Mouse (Mus musculus) liver, embryonic 14.5 days (tissue): ENCODE measurements at regions not wholly inside any gene's neighbourhood (a gene's known extent, or its start where the extent isn't known, plus 50 kb on each side); places are given as distances from the start of the nearest gene placed in this dataset.

ENCODE experiments used
- ATAC-seq: fragments of 200-750 bp; cut with Nextera tagmentation; 2 replicates; pipeline ENCODE4 v1.8.0; 2017; ENCODE audit warnings: moderate number of reproducible peaks, mild to moderate bottlenecking, moderate library complexity; ENCODE audit not compliant: insufficient read depth
- DNase-seq, 3 experiments: peaks; one replicate each; pipeline ENCODE4 v3.0.0-alpha.2; 2012 to 2013; ENCODE audit warnings: low read depth in 3 of 3, low spot score in 3 of 3
- H3K27ac ChIP-seq: fragments of 300-500 bp; sonication (generic); 2 replicates; pipeline ENCODE4 v1.5.1; 2014; ENCODE audit warnings: moderate library complexity, mild to moderate bottlenecking, control low read depth, inconsistent platforms
- H3K27me3 ChIP-seq: fragments of 300-500 bp; sonication (generic); 2 replicates; pipeline ENCODE4 v1.6.1; 2014; ENCODE audit warnings: mild to moderate bottlenecking, low read length, moderate library complexity; ENCODE audit not compliant: control insufficient read depth, insufficient read depth
- H3K36me3 ChIP-seq: fragments of 300-500 bp; sonication (generic); replicated peaks from 2 replicates; pipeline ENCODE4 v1.6.1; 2014; ENCODE audit warnings: low read depth; ENCODE audit not compliant: control insufficient read depth, insufficient read depth
- H3K4me1 ChIP-seq, 2 experiments: fragments of 200-500 bp in 1 of 2; fragments of 300-500 bp in 1 of 2; sonication (generic) in 1 of 2; replicated peaks; 2 replicates each; pipeline ENCODE4 v1.6.1; 2012 to 2014; ENCODE audit warnings: antibody characterized with exemption in 1 of 2, inconsistent platforms in 1 of 2, low read length in 1 of 2; ENCODE audit not compliant: control insufficient read depth in 2 of 2, insufficient read depth in 2 of 2
- H3K4me2 ChIP-seq: fragments of 300-500 bp; sonication (generic); 2 replicates; pipeline ENCODE4 v1.6.1; 2014; ENCODE audit warnings: low read depth, mild to moderate bottlenecking, control low read depth, moderate library complexity
- H3K4me3 ChIP-seq, 2 experiments: fragments of 200-500 bp in 1 of 2; fragments of 300-500 bp in 1 of 2; sonication (generic) in 1 of 2; 2 replicates each; pipeline ENCODE4 v1.5.1; 2012 to 2014; ENCODE audit warnings: low read depth in 2 of 2, low read length in 2 of 2, mild to moderate bottlenecking in 2 of 2, control low read depth in 1 of 2, inconsistent platforms in 1 of 2, moderate library complexity in 1 of 2; ENCODE audit not compliant: insufficient read depth in 1 of 2
- H3K9ac ChIP-seq: fragments of 300-500 bp; sonication (generic); replicated peaks from 2 replicates; pipeline ENCODE4 v1.6.1; 2014; ENCODE audit warnings: mild to moderate bottlenecking, control low read depth, moderate library complexity
- H3K9me3 ChIP-seq: fragments of 300-500 bp; sonication (generic); 2 replicates; pipeline ENCODE4 v1.6.1; 2016; ENCODE audit warnings: low read length, mixed read lengths; ENCODE audit not compliant: control insufficient read depth
- CTCF ChIP-seq: IDR thresholded peaks from 2 replicates; pipeline ENCODE4 v1.5.1; 2016; ENCODE audit warnings: antibody characterized with exemption, low read depth, control low read depth
- EP300 ChIP-seq: IDR thresholded peaks from 2 replicates; pipeline ENCODE4 v1.6.1; 2016; ENCODE audit warnings: antibody characterized with exemption, low read depth
- WGBS: fragments of 180-500 bp; shearing (Covaris S2); extraction: QIAGEN DNeasy Blood & Tissue Kit; methylation state at CpG from one replicate; pipeline ENCODE4 v1.1.7; 2014; ENCODE audit not compliant: insufficient replicate concordance; 5-methylcytosine and 5-hydroxymethylcytosine counted together

- TF ChIP-seq CTCF (no peak), EP300 (no peak)
- Histone ChIP-seq H3K4me1 (no peaks in the 10 kb centered on the region), H3K4me3 (no peak overlapping the region), H3K27me3 (no peaks in the 10 kb centered on the region), H3K27ac (no peak overlapping the region), H3K4me2 (no peak overlapping the region), H3K36me3 (no peaks in the 10 kb centered on the region), H3K9me3 (no peaks in the 10 kb centered on the region), H3K9ac (no peak overlapping the region)
- peak; percentile 43; the same call in 1 of the 2 replicates for ATAC-seq
- DNase-seq: no peak
- WGBS: 61% methylated on average over 6 of the region's 6 CpGs
Observed at GRCm38 (mm10) chr6:140346929-140347328, 76.9 kb upstream of the Plekha5 start.

GRCm38 (mm10) chr6:140343638-140344037 is 80.2 kb upstream of the Plekha5 start:
- no peak for DNase-seq
- no peaks in the 10 kb centered on the region for H3K36me3 ChIP-seq
- H3K4me2 ChIP-seq: no peak overlapping the region
- WGBS: 67% methylated on average over 11 of the region's 11 CpGs
- no peak overlapping the region for H3K4me3 ChIP-seq
- no peaks in the 10 kb centered on the region for H3K27me3 ChIP-seq
- ATAC-seq: no peak
- TF ChIP-seq EP300 (no peak), CTCF (no peak)
- no peak overlapping the region for H3K9ac ChIP-seq
- no peak overlapping the region for H3K27ac ChIP-seq
- H3K9me3 ChIP-seq: no peaks in the 10 kb centered on the region
- H3K4me1 ChIP-seq: no peaks in the 10 kb centered on the region

GRCm38 (mm10) chr6:140342881-140343280 is 81.0 kb upstream of the Plekha5 start:
- Histone ChIP-seq H3K27me3 (no peaks in the 10 kb centered on the region), H3K9me3 (no peaks in the 10 kb centered on the region), H3K4me1 (no peaks in the 10 kb centered on the region), H3K9ac (no peak overlapping the region), H3K4me2 (no peak overlapping the region), H3K4me3 (no peak overlapping the region), H3K36me3 (no peaks in the 10 kb centered on the region), H3K27ac (no peak overlapping the region)
- ATAC-seq (no peak), DNase-seq (no peak)
- 53% methylated on average over 1 of the region's 1 CpGs for WGBS
- no peak for TF ChIP-seq EP300
- TF ChIP-seq CTCF: no peak

- 64% methylated on average over 13 of the region's 13 CpGs for WGBS
- no peak for ATAC-seq
Observed at GRCm38 (mm10) chr6:140339731-140340130, 84.1 kb upstream of the Plekha5 start.

GRCm38 (mm10) chr6:140337897-140338749 is 85.7 kb upstream of the Plekha5 start:
- Histone ChIP-seq H3K4me3 (no peak overlapping the region), H3K9me3 (no peaks in the 10 kb centered on the region), H3K27ac (no peak overlapping the region), H3K36me3 (no peaks in the 10 kb centered on the region), H3K4me1 (no peaks in the 10 kb centered on the region), H3K4me2 (peak overlapping the region; percentile 3; the same call in 1 of the 2 replicates), H3K9ac (no peak overlapping the region), H3K27me3 (no peaks in the 10 kb centered on the region)
- WGBS: 31% methylated on average over 19 of the region's 19 CpGs
- DNase-seq (no peak), ATAC-seq (no peak)
- TF ChIP-seq CTCF (no peak), EP300 (no peak)

More at GRCm38 (mm10) chr6:140339731-140340130, 84.1 kb upstream of the Plekha5 start:
- Histone ChIP-seq H3K9me3 (no peaks in the 10 kb centered on the region), H3K27me3 (no peaks in the 10 kb centered on the region), H3K27ac (no peak overlapping the region), H3K4me3 (no peak overlapping the region), H3K4me2 (no peak overlapping the region), H3K9ac (no peak overlapping the region), H3K36me3 (no peaks in the 10 kb centered on the region), H3K4me1 (no peaks in the 10 kb centered on the region)
- TF ChIP-seq EP300 (no peak), CTCF (no peak)
- DNase-seq: no peak
